Mouse (Mus musculus) lung, adult 18-20 months (tissue): ENCODE measurements around the gene Ppp1cb.
A peak's percentile ranks its signal among the peaks of the same experiment; 100 is the strongest.
"Not testable (repeated sequence)": the region's sequence is repeated elsewhere in the genome, so short reads cannot be mapped to it uniquely, and the experiment has no call there.

Source experiments
- DNase-seq, 2 experiments: peaks; one replicate each; pipeline ENCODE4 v3.0.0; 2022; ENCODE audit warnings: mixed read lengths in 2 of 2

The Ppp1cb gene

DNA sequence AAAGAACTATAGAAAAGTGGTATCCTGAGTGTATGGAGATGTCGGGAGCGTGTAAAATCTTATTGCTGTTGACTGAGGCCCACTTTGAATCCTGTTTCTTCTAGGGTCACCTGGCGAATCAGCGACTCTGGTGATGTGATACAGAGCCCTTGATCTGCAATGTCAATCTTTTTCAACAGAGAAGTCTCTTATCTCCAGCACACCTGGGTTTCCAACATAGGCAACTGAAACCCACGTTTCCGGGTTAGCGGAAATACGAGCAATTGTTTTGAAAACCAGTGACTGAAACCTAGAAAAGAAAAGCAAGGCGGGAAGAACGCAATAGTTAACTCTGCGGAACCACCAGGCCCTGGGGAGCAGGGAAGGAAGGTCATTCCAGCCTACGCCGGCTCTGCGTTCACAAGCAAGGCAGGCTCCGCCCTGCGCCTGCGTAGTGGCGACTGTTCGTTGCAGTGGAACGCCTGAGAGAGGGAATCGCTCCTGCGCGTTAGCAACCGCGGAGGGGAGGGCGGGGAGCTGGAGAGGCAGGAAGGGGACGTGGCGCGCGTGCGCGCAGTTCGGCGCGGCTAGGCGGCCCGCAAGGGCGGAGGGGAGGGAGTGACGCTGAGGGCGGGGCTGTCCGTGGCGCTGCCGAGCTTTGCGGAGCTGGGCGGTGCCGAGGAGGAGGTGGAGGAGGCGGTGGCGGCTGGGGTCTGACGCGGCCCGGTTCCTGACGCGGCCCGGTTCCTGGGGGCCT is at the start of gene Ppp1cb:
Gene Ppp1cb (plus strand): TSS at position 436 of the 736 bp plus-strand sequence.
- peak; percentile 99 for DNase-seq

DNA sequence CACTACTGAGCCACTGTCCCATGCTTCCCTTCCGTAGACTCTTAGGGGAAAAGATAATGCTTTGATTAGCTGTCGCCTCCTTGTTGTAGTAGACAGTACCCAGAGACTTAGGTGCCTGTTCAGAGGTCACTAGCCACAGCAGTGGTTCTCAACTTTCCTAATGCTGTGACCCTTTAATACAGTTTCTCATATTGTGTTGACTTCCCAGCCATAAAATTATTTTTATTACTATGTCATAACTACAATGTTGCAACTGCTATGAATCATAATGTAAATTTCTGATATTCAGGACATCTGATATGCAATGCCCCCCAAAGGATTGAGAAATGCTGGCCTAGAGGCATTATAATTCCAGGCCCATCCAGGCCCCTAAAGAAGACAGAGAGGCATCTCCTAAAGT is 48.9 kb upstream of the Ppp1cb start:
- no peak for DNase-seq

DNA sequence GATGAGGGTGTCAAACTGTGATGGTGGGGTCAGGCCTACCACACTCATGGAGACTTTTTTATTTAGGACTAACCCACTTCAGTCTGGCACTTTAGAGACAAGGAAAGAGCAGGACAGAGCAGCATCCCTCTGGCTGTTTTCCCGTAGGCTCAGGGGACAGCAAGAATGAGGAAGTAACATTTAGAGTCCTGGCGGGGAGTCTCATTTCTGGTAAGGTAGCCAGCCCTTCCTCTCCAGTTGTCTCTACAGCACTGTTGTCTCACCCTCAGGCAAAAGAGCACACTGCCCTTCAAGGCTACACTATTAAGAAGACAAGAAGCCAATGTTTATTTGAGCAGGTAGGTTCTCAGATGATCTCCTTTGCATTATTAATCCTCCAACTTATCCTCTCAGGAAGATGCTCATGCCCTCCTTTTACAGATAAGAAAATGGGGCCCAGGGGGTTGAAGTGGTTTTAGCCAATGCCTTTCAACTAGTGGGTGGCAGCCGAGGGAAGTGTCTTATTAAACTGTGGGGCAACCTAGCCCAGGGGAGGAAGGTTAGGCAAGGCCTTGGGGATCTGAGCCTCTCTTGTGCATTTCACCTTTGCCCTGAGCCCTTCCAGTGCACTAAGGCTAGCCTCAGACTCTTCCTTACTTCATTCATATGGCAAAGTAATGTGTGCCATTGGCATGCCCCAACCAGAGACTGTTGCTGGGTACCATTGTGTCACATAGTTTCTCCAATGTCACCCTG is 47.5 kb upstream of the Ppp1cb start:
- DNase-seq, result no peak

DNA sequence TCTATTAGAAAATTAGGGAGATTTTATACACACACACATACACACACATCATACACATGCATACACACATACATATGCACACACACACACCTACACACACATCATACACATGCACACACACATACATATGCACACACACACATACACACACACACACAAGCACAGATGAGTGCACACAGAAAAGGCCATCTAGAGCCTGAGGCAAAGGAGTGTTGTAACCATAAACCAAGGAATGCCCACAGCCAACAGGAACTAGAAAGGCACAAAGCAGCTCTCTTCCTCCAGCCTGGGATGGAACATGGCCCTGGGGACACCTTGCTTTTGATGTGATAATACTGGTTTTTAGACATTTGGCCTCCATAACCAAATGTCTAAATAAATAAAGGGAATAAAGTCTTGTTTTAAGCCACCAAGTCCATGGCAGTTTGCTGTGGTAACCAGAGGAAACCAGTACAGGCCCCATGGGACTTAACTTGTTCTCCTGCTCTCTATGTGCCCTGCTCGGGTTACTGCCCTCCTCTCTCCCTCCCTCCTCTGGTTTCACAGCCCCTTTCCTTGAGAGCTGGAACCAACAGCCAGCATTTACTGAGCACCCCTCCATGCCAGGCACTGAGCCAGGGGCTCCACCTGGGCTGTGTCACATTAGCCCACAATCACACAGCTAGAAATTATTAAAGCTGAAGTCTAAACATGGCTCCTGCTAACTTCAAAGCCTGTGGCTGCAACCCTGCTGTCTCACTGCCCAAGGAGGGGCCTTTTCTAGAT is 46.3 kb upstream of the Ppp1cb start:
- DNase-seq, result peak; percentile 39 to 50

DNA sequence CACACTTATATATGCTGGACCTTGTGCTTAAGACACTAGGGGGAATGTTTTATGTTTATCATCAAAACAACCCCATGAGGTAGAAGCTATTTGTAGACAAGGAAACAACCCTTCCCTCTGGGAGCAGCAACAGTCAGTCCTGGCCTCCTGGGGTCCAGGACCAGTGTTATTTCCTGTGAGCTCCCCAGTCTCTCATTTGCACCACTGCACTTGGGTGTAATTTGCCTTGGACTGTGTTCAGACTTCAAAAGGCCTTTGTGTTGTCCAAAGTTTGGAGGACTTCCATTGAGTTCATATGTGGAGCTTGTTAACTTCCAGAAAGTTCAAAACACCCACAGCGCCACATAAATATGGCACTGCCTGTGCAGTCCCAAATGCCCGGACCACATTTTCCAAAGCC is 45.6 kb upstream of the Ppp1cb start:
- DNase-seq, result no peak

DNA sequence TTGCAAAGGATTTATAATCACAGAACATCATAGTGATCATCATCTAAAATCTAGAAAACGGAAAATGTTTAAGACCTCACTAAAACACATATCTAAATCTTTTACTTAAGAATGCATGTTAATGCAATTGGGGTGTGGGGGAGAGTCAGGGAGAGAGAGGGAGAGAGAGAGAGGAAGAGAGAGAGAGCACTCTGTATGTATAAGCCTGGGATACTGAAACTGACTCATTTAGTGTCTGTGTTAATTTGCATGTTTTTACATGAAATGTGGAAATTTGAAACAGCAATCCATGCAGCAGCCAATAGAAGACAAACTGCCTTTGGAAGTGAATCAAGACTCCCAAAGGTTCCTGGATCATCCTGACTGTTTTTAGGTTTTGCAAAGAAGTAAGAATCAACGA is 45.1 kb upstream of the Ppp1cb start:
- DNase-seq, result no peak

DNA sequence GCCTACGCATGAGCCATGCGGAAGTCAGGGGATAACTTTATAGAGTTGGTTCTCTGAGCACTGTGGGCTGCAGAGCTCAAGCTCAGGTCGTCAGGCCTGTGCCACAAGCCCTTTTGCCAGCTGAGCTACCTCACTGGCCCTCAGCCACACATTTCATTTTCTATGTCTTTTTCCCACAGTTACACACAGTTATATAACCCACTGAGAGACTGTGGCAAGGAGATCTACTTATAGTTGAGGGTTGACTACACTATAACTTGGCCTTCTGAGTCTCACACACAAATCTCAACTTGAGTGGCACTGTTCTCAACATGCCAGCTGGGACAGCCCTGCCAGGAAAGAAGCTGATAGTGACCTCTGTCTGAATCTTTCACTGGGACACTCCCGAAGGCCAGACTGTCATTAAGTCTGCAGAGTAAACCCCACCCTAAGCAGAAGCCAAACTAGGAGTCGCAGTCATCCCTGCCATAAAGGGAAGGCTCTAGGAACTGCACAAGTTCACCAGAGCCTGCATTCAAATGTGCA is 44.1 kb upstream of the Ppp1cb start:
- no peak for DNase-seq

DNA sequence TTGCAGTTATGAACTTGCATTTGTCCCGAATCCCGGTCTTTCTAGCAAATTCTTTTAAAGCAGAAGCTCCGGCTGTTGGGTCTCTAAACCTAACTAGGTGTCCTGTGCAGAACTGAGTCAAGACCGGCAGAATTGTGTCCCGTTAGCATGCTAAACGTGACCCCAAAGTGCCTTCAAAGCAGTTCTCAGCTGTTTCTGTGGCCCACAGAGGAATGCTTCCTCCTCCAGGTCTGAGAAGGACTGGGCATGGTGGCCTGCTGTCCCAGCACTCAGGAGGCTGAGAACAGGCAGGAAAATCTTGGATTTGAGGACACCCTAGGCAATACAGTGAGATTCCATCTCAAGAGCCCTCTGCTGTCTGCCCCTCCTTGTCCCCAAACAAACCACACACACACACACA is 43.1 kb upstream of the Ppp1cb start:
- DNase-seq, result no peak

DNA sequence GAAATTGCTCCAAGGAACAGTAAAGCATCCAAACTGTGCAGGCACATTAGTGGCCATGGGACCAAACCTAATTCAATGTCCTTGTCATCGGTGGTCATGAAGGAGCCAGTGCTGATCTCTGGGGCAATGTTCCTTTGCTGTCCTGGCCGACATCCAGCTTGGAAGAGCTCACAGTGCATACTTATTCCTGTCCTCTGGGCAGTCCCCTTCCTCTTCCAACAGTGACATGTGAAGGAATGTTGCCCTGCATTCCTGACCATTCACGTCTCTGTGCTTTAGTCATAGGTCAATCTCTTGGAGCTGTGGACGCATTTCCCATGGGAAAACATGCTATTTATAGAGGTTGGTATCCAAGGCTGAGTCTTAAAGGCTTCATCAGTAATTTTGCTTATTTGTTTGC is 41.8 kb upstream of the Ppp1cb start:
- DNase-seq, result peak; percentile 48 to 65

DNA sequence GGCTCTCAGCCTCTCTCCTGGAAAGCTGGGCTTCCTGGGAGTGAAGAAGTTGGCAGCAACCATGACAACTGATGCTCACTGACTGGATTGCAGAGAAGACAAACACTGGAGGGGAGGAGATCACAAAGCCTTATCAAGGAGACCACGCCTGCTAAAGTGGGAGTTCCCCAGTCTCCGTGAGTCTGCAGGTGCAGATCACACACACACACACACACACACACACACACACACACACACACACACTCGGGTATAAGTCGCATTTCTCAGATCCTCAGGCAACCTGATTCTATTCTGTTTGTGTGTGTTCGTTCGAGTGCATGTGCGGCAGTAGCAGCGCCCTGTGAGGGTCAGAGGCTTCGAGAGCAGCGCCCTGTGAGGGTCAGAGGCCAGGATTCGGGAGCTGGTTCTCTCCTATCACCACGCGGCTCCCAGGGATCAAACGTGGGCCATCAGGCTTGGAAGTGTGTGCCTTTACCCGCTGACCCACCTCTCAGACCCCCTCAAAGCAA is 36.5 kb upstream of the Ppp1cb start:
- peak; percentile 22 to 47 for DNase-seq

DNA sequence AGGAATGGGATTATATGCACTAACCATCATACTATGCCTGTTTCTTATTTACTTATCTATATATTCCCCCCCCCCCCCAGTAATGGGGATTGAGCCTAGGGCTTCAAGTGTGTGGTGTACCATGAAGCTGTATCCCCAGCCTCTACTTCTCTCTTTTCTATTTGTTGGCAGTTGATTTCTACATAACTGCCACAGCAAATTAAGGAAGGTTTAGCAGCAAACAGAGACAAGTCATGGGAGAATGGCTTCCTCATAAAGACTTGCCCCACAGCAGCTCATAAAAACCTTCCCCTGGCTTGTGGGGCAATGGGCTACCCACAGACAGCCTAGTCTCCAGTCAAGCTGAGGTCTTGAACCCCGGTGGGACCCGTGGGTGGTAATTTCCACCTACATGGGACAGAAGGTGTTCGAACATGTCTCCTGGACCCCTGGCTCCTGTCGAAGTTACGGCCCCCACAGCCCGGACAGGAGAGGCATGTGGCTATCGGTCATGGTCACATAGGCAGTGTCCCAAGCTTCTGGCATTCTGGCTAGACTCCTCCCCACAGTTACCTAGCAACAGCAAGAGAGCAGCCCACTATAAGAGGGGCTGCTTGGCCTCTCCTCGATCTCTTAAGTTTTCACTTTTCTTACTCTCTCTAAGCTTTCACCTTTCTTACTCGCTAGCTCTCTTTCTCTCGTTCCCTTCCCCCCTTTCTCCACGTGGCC is 35.1 kb upstream of the Ppp1cb start:
- DNase-seq, result no peak

DNA sequence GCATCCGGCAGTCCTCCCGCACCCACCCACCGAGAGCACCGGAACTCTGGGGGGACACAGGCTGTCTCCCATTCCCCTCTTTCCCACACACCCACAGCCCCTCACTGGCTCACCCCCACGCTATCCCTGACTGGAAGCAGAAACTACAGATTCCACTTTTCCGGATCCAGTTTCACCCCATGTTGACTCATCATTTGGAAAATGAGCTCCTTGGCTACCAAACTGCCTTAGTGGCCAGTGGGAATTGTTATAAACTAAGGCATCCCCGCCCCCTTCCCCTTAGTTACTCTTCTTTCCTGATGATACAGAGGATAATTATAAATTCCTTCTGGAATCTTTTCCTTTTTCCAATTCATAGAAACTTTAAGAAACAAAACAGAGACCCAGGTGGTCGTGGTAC is 34.2 kb upstream of the Ppp1cb start:
- no peak for DNase-seq

DNA sequence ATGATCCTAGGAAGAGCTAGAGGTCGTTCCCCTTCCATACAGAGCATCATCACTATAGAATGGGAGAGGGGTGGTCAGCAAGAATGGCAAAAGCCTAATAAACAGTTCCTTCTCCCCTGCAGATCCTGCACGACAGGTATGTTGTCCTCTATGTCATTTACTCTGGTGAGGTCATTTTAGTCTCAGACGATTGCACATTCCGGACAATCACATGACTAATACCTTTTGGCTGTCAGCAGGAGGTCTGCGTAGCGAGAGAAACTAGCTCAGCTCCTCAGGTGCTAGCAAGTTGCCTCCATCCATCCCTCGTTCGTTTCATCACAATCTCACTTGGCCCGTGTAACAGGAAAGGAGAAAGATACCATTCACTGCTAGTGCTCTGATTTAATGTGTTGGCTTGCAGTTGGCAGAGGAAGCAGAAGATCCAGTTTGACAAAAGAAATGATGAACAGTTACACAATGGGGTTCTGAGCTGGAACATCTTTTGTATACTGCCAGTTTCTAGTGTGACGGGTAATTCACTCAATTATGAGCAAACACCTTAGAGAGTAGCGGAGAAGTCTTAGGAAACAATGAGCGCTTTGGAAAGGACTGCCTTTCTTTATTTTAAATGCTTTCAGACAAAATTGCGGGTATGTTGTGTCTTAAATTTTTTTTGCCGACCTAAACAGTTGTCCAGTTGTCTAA is 33.0 kb upstream of the Ppp1cb start:
- no peak for DNase-seq

DNA sequence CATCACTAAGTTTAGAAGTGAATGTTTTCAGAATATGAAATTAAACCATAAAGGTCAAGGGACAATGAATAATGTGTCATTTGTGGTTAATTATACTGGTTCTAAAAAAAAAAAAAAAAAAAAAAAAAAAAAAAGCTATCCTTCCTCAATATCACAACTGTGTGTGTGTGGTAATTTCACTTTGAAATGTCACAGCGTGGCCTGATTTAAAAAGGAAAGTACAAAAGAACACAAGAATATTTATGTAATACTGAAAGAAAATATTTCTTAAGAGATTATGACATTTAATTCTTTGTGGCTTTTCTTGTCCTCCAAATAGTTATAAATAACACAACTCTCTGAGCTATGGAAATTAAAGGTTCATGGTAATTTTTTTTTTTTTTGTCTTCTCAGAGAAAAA is 28.2 kb upstream of the Ppp1cb start:
- DNase-seq, result no peak

DNA sequence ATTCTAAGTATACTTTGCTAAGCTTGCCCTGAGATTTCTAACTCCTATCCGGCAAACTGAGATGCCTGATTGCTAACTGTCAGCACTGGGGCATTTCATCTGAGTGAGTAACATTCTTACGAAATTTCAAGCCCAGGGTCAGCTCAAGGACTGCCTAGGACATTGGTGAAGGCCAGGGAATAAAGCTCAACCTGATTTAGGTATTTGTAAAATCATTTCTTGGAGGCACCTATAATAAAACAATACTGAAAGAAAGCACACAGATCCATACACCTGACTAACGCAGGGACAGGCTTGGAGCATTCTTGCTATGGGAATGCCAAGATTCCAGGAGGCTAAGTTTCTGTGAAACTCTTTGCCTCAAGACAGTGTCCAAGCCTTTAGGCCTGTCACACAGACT is 24.3 kb upstream of the Ppp1cb start:
- DNase-seq, result not testable (repeated sequence)

DNA sequence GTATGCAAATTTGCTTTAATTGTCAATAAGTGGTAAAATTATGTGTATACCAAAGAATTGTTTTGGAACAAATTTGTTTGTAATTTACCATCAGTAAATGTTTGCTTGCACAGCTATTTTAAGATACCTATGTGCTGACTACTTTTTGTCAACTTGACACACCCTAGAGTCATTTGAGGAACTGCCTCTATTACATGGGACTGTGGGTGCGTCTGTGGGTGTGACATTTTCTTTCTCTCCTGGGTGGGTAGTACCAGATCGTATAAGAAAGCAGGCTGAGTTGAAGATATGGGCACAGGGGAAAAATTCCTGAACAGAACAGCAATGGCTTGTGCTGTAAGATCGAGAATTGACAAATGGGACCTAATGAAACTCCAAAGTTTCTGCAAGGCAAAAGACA is 23.0 kb upstream of the Ppp1cb start:
- no peak for DNase-seq

DNA sequence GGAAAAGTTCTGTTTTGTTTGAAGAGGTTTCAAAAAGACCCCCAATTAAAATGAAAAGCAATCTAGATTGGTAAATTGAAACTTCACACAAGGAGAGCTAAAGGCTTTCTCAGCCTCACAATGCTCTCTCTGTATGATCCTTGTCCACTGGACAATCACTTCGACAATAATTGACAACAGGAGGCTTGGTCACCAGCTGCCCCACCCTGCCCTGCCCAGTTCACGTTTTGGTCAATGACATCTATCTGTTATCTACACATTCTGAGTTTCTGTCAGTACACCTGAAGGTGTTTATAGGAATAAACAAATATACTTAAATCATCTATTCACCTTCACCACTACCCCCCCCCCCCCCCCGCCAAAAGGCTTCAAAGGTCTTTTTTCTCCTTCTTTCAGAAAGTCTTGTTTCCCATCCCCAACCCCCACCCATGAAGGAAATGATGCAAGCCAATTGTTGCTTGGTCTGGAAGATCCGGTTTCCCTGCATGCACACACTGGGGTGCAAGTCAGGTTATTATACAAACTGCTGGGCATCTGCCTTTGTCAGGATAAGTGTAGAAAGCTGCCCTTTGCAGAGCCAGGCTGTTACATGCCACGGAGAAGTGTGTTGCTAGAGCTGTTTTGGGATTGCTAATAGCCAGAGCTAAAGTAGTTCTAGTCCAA is 20.6 kb upstream of the Ppp1cb start:
- peak; percentile 17 to 54 for DNase-seq

DNA sequence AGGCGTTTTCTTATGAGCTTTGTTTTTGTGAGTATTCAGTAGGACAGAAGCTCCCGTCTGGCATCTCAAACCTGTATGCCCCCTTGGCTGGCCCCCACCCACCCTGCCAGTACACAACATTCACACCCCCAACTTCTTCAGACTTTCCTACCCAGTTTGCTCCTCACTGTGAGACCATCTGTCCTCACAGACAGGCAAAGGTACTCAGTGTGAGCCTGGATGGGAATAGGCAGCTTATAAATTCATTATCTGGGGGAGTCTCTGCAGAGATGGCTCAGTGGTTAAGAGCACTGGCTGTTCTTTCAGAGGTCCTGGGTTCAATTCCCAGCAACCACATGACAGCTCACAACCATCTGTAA is 20.1 kb upstream of the Ppp1cb start:
- no peak for DNase-seq

DNA sequence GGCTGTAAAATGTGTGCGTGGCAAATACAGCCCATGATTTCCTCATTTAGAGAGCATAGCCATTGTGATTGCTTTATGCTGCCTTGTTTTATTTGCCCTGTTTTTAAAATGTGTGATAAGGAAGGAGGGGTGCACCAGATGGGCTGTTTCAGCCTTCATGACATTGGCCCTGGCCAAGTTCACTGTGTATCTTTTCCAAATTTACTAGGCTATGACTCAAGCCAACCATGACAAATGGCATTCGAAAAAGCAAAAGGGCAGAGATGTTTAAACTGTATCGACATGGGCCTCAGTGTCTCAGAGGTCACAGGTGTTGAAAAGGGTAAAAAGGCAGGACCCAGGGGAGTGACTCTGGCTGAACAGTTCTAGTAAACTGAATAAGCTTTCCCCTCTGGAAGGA is 17.3 kb upstream of the Ppp1cb start:
- peak in 1 of 2 experiments; percentile 23 for DNase-seq

DNA sequence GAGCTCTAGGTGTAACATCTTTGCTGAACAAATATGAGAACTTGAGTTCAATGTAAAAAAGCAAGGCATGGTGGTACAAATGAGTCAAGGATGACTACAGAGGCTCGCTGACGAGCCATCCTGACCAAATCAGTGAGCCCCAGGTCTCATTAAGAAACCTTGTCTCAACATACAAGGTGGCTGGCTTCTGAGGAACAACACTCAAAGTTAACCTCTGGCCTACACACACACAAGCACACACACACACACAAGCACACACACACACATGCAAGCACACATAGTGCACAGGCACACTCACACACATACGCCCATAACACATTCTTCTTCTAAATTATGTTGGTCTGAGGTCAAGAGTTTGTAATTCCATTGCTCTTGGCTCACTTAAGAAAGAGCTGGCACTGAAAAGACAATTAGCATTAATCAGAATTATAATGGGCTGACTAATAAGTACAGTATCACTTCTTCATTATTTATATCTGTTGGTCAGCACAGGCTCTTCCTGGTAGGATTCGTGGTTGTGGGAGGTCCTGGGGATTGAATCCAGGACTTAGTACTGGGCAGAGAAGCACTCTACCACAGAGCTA is 16.6 kb upstream of the Ppp1cb start:
- DNase-seq, result no peak

DNA sequence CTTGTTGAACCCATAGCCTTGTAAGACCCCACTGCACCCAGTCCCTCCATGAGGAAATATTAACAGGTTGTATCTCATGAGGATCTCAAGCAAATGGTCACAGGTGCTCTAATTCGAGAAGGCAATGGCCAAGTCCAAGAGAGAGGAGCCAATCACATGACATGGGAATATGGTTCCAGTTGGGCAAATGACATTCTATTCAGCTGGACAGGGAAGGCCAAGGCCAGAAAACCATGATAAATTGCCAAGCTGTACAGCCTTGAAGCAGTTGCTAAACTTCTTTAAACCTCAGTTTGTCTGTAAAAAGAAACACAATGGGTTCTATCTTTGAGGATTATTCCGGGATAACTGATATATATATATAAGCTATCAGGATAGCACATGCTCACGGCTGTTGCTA is 14.7 kb upstream of the Ppp1cb start:
- no peak for DNase-seq
